Mouse (Mus musculus) midbrain, embryonic 11.5 days (tissue): ENCODE measurements around the gene Mrpl41. TPM values are rescaled to one million over a fixed set of nuclear protein-coding genes. Genes with fewer than 3 reads are reported as not detected.

Experiments used
- ATAC-seq: fragments of 200-750 bp; cut with Nextera tagmentation; 2 replicates; pipeline ENCODE4 v1.8.0; 2017; ENCODE audit warnings: moderate TSS enrichment, moderate library complexity; ENCODE audit not compliant: low FRiP score
- DNase-seq: peaks from one replicate; pipeline ENCODE4 v3.0.0; 2015; ENCODE audit warnings: low spot score; ENCODE audit errors: missing footprints
- H3K27ac ChIP-seq: fragments of 300-500 bp; sonication (generic); 2 replicates; pipeline ENCODE4 v1.5.1; 2014; ENCODE audit warnings: low read depth, low read length
- H3K27me3 ChIP-seq: fragments of 300-500 bp; sonication (generic); 2 replicates; pipeline ENCODE4 v1.6.1; 2014; ENCODE audit warnings: mild to moderate bottlenecking, low read length, moderate library complexity, mixed read lengths; ENCODE audit not compliant: control insufficient read depth, insufficient read depth
- H3K36me3 ChIP-seq: fragments of 300-500 bp; sonication (generic); 2 replicates; pipeline ENCODE4 v1.6.1; 2014; ENCODE audit warnings: mild to moderate bottlenecking, low read length, moderate library complexity, mixed read lengths; ENCODE audit not compliant: control insufficient read depth, insufficient read depth
- H3K4me1 ChIP-seq: fragments of 300-500 bp; sonication (generic); 2 replicates; pipeline ENCODE4 v1.6.1; 2014; ENCODE audit warnings: low read length; ENCODE audit not compliant: control insufficient read depth, insufficient read depth
- H3K4me2 ChIP-seq: fragments of 300-500 bp; sonication (generic); 2 replicates; pipeline ENCODE4 v1.6.1; 2014; ENCODE audit warnings: mild to moderate bottlenecking, moderate library complexity
- H3K4me3 ChIP-seq: fragments of 300-500 bp; sonication (generic); 2 replicates; pipeline ENCODE4 v1.5.1; 2014; ENCODE audit warnings: low read depth, low read length
- H3K9ac ChIP-seq: fragments of 300-500 bp; sonication (generic); 2 replicates; pipeline ENCODE4 v1.6.1; 2014; ENCODE audit warnings: low read length
- H3K9me3 ChIP-seq: fragments of 300-500 bp; sonication (generic); 2 replicates; pipeline ENCODE4 v1.6.1; 2016; ENCODE audit warnings: low read length; ENCODE audit not compliant: control insufficient read depth
- WGBS: fragments of 180-500 bp; shearing (Covaris S2); extraction: QIAGEN DNeasy Blood & Tissue Kit; methylation state at CpG from one replicate; pipeline ENCODE4 v1.1.7; 2014; 5-methylcytosine and 5-hydroxymethylcytosine counted together
- microRNA-seq: library from miRNA; unstranded; fragments of <30 nt; microRNA quantifications from one replicate; pipeline ENCODE4, GENCODE M21; 2017
- polyA plus RNA-seq: library from polyadenylated mRNA; unstranded; fragments of >200 nt; fragmentation: Nextera tagmentation; extraction: Ambion mirVana; gene quantifications from 2 replicates; pipeline ENCODE4 v1.2.1, GENCODE M21; 2014

Mrpl41 gene
- polyA plus RNA-seq, 1 experiment from 2014 or later = 154 TPM

GRCm38 (mm10) chr2:24926965-24927358, 47.9 kb downstream of the Mrpl41 start:
- no peaks in the 10 kb centered on the region for H3K27me3 ChIP-seq
- H3K9me3 ChIP-seq = no peaks in the 10 kb centered on the region
- no peak overlapping the region for H3K9ac ChIP-seq
- WGBS = 77% methylated on average over 7 of the region's 7 CpGs
- no peak overlapping the region for H3K4me2 ChIP-seq
- ATAC-seq (no peak), DNase-seq (no peak)
- H3K27ac ChIP-seq = no peak overlapping the region
- no peak overlapping the region for H3K4me3 ChIP-seq
- H3K36me3 ChIP-seq = no peaks in the 10 kb centered on the region
- no peaks in the 10 kb centered on the region for H3K4me1 ChIP-seq

GRCm38 (mm10) chr2:24926345-24926964, 48.4 kb downstream of the Mrpl41 start:
- Histone ChIP-seq H3K4me1 (no peaks in the 10 kb centered on the region), H3K27me3 (no peaks in the 10 kb centered on the region), H3K9me3 (no peaks in the 10 kb centered on the region), H3K27ac (no peak overlapping the region), H3K36me3 (no peaks in the 10 kb centered on the region), H3K4me2 (no peak overlapping the region), H3K9ac (no peak overlapping the region), H3K4me3 (no peak overlapping the region)
- no peak for DNase-seq
- ATAC-seq = no peak
- WGBS = 88% methylated on average over 9 of the region's 9 CpGs

GRCm38 (mm10) chr2:24925284-24925683, 49.6 kb downstream of the Mrpl41 start:
- Histone ChIP-seq H3K9ac (no peak overlapping the region), H3K4me1 (no peaks in the 10 kb centered on the region), H3K36me3 (no peaks in the 10 kb centered on the region), H3K27ac (no peak overlapping the region), H3K4me3 (no peak overlapping the region), H3K4me2 (no peak overlapping the region), H3K9me3 (no peaks in the 10 kb centered on the region), H3K27me3 (no peaks in the 10 kb centered on the region)
- 88% methylated on average over 8 of the region's 8 CpGs for WGBS
- ATAC-seq (no peak), DNase-seq (no peak)

Small RNA genes lying within 50 kb of the gene (microRNA-seq; reads per million reads assigned to microRNA genes)
- gene Gm22875 = not detected

Other genes starting within 250 kb of the Mrpl41 start
- gene Cacna1b, start 211.9 kb downstream of the Mrpl41 start, polyA plus RNA-seq = 1.2 and 1.7 TPM in 2 replicates
- 95.8 and 96.5 TPM in 2 replicates for gene Ehmt1, start 55.5 kb downstream of the Mrpl41 start, polyA plus RNA-seq
- 11.3 and 11.6 TPM in 2 replicates for gene Arrdc1, start 39.8 kb downstream of the Mrpl41 start, polyA plus RNA-seq
- gene Zmynd19, start 25.3 kb downstream of the Mrpl41 start, polyA plus RNA-seq = 32.9 and 33.7 TPM in 2 replicates
- 32.6 and 33.0 TPM in 2 replicates for gene Dph7, start 12.7 kb downstream of the Mrpl41 start, polyA plus RNA-seq
- gene Pnpla7, start 935 bp upstream of the Mrpl41 start, polyA plus RNA-seq = 3.1 and 4.5 TPM in 2 replicates
- gene Nsmf, start 79.3 kb upstream of the Mrpl41 start, polyA plus RNA-seq = 34.2 and 34.7 TPM in 2 replicates
- not detected in 2 replicates for gene Entpd8, start 105.2 kb upstream of the Mrpl41 start, polyA plus RNA-seq
- gene Noxa1, start 120.1 kb upstream of the Mrpl41 start, polyA plus RNA-seq = not detected in 2 replicates
- 60.3 and 63.9 TPM in 2 replicates for gene Nrarp, start 205.7 kb upstream of the Mrpl41 start, polyA plus RNA-seq
- gene Tor4a, start 221.8 kb upstream of the Mrpl41 start, polyA plus RNA-seq = 1.4 and 1.5 TPM in 2 replicates
- gene Nelfb, start 236.4 kb upstream of the Mrpl41 start, polyA plus RNA-seq = 96.4 and 102 TPM in 2 replicates
- not detected in 2 replicates for gene Stpg3, start 239.5 kb upstream of the Mrpl41 start, polyA plus RNA-seq
- gene Fam166a, start 243.6 kb upstream of the Mrpl41 start, polyA plus RNA-seq = 0.94 TPM in 1 of 2 replicates, not detected in the other
- 535 and 571 TPM in 2 replicates for gene Tubb4b, start 249.6 kb upstream of the Mrpl41 start, polyA plus RNA-seq